Mouse (Mus musculus) forebrain, embryonic 10.5 days (tissue): ENCODE results near the gene Gm10644. TPM values are rescaled to one million over a fixed set of nuclear protein-coding genes. Genes with fewer than 3 reads are reported as not detected.
A peak's percentile ranks its signal among the peaks of the same experiment; 100 is the strongest.

ENCODE experiments used
- DNase-seq: peaks from one replicate; pipeline ENCODE4 v3.0.0-alpha.2; 2017; ENCODE audit warnings: low spot score; ENCODE audit errors: extremely low spot score
- H3K27ac ChIP-seq: fragments of 300-500 bp; sonication (generic); 2 replicates; pipeline ENCODE4 v1.5.1; 2016; ENCODE audit warnings: mild to moderate bottlenecking
- H3K27me3 ChIP-seq: fragments of 300-500 bp; sonication (generic); 2 replicates; pipeline ENCODE4 v1.6.1; 2016; ENCODE audit warnings: mild to moderate bottlenecking; ENCODE audit not compliant: poor library complexity, severe bottlenecking
- H3K36me3 ChIP-seq: fragments of 300-500 bp; sonication (generic); replicated peaks from 2 replicates; pipeline ENCODE4 v1.6.1; 2016; ENCODE audit warnings: mild to moderate bottlenecking, moderate library complexity
- H3K4me1 ChIP-seq: fragments of 300-500 bp; sonication (generic); 2 replicates; pipeline ENCODE4 v1.6.1; 2016
- H3K4me3 ChIP-seq: fragments of 300-500 bp; sonication (generic); 2 replicates; pipeline ENCODE4 v1.5.1; 2016; ENCODE audit warnings: mild to moderate bottlenecking, moderate library complexity
- H3K9me3 ChIP-seq: fragments of 300-500 bp; sonication (generic); 2 replicates; pipeline ENCODE4 v1.6.1; 2016; ENCODE audit warnings: mild to moderate bottlenecking, moderate library complexity
- WGBS: fragments of 180-500 bp; shearing (Covaris S2); methylation state at CpG from one replicate; pipeline ENCODE4 v1.1.7; 2016; 5-methylcytosine and 5-hydroxymethylcytosine counted together
- polyA plus RNA-seq: library from polyadenylated mRNA; unstranded; fragments of >200 nt; fragmentation: Nextera tagmentation; extraction: Ambion mirVana; gene quantifications from 2 replicates; pipeline ENCODE4 v1.2.1, GENCODE M21; 2016

Gm10644 gene
- polyA plus RNA-seq, 1 experiment from 2014 or later, result 0.94 TPM

- DNase-seq, result no peak
- Histone ChIP-seq H3K27me3 (no peaks in the 10 kb centered on the region), H3K4me1 (no peaks in the 10 kb centered on the region), H3K4me3 (no peak overlapping the region), H3K36me3 (0 out of 2 replicates have a peak, but pooled peaks cover under 1% of the 10 kb centered on the region), H3K27ac (no peak overlapping the region), H3K9me3 (no peaks in the 10 kb centered on the region)
- WGBS, result 71% methylated on average over 3 of the region's 3 CpGs
Observed at GRCm38 (mm10) chr8:83945540-83945939, 9.5 kb downstream of the Gm10644 start.

GRCm38 (mm10) chr8:83942446-83942845 is 12.6 kb downstream of the Gm10644 start:
- WGBS, result 88% methylated on average over 1 of the region's 1 CpGs
- no peak overlapping the region for H3K4me3 ChIP-seq
- H3K36me3 ChIP-seq, result peaks cover 31% of the 10 kb centered on the region
- H3K4me1 ChIP-seq, result no peaks in the 10 kb centered on the region
- H3K27me3 ChIP-seq, result no peaks in the 10 kb centered on the region
- DNase-seq, result no peak
- H3K27ac ChIP-seq, result no peak overlapping the region
- no peaks in the 10 kb centered on the region for H3K9me3 ChIP-seq

- no peaks in the 10 kb centered on the region for H3K27me3 ChIP-seq
- 78% methylated on average over 6 of the region's 6 CpGs for WGBS
- H3K36me3 ChIP-seq, result peaks cover 43% of the 10 kb centered on the region
- no peak for DNase-seq
- no peaks in the 10 kb centered on the region for H3K4me1 ChIP-seq
- no peaks in the 10 kb centered on the region for H3K9me3 ChIP-seq
- no peak overlapping the region for H3K27ac ChIP-seq
- no peak overlapping the region for H3K4me3 ChIP-seq
Observed at GRCm38 (mm10) chr8:83941066-83941677, 13.8 kb downstream of the Gm10644 start.

GRCm38 (mm10) chr8:83938330-83938729 is 16.7 kb downstream of the Gm10644 start:
- Histone ChIP-seq H3K27me3 (no peaks in the 10 kb centered on the region), H3K36me3 (peaks cover 72% of the 10 kb centered on the region), H3K27ac (no peak overlapping the region), H3K4me1 (no peaks in the 10 kb centered on the region), H3K9me3 (no peaks in the 10 kb centered on the region), H3K4me3 (no peak overlapping the region)
- WGBS, result 93% methylated on average over 15 of the region's 15 CpGs
- DNase-seq, result no peak

- WGBS, result 84% methylated on average over 7 of the region's 7 CpGs
- Histone ChIP-seq H3K4me3 (no peak overlapping the region), H3K27ac (no peak overlapping the region), H3K36me3 (peaks cover 79% of the 10 kb centered on the region), H3K9me3 (no peaks in the 10 kb centered on the region), H3K4me1 (no peaks in the 10 kb centered on the region), H3K27me3 (no peaks in the 10 kb centered on the region)
- DNase-seq, result no peak
Observed at GRCm38 (mm10) chr8:83937645-83938044, 17.4 kb downstream of the Gm10644 start.

GRCm38 (mm10) chr8:83935435-83935834 is 19.6 kb downstream of the Gm10644 start:
- Histone ChIP-seq H3K9me3 (no peaks in the 10 kb centered on the region), H3K4me1 (no peaks in the 10 kb centered on the region), H3K36me3 (peaks cover 99% of the 10 kb centered on the region), H3K27me3 (no peaks in the 10 kb centered on the region), H3K4me3 (no peak overlapping the region), H3K27ac (no peak overlapping the region)
- WGBS, result 90% methylated on average over 8 of the region's 8 CpGs
- DNase-seq, result no peak

- H3K27me3 ChIP-seq, result no peaks in the 10 kb centered on the region
- 96% methylated on average over 2 of the region's 2 CpGs for WGBS
- H3K36me3 ChIP-seq, result peaks cover 99% of the 10 kb centered on the region
- H3K4me1 ChIP-seq, result no peaks in the 10 kb centered on the region
- H3K4me3 ChIP-seq, result no peak overlapping the region
- DNase-seq, result no peak
- no peaks in the 10 kb centered on the region for H3K9me3 ChIP-seq
- no peak overlapping the region for H3K27ac ChIP-seq
Observed at GRCm38 (mm10) chr8:83934994-83935393, 20.0 kb downstream of the Gm10644 start.

GRCm38 (mm10) chr8:83934222-83934621 is 20.8 kb downstream of the Gm10644 start:
- Histone ChIP-seq H3K36me3 (peaks cover 100% of the 10 kb centered on the region), H3K4me3 (no peak overlapping the region), H3K9me3 (no peaks in the 10 kb centered on the region), H3K27ac (no peak overlapping the region), H3K27me3 (no peaks in the 10 kb centered on the region), H3K4me1 (no peaks in the 10 kb centered on the region)
- DNase-seq, result no peak
- 92% methylated on average over 5 of the region's 5 CpGs for WGBS

- Histone ChIP-seq H3K4me1 (no peaks in the 10 kb centered on the region), H3K9me3 (no peaks in the 10 kb centered on the region), H3K4me3 (no peak overlapping the region), H3K27me3 (no peaks in the 10 kb centered on the region), H3K27ac (no peak overlapping the region), H3K36me3 (peaks cover 98% of the 10 kb centered on the region)
- DNase-seq, result no peak
- WGBS, result 82% methylated on average over 7 of the region's 7 CpGs
Observed at GRCm38 (mm10) chr8:83926266-83926665, 28.7 kb downstream of the Gm10644 start.

- DNase-seq, result no peak
- Histone ChIP-seq H3K27me3 (no peaks in the 10 kb centered on the region), H3K36me3 (peaks cover 98% of the 10 kb centered on the region), H3K4me1 (no peaks in the 10 kb centered on the region), H3K4me3 (no peak overlapping the region), H3K9me3 (no peaks in the 10 kb centered on the region), H3K27ac (no peak overlapping the region)
- 93% methylated on average over 5 of the region's 5 CpGs for WGBS
Observed at GRCm38 (mm10) chr8:83924585-83924984, 30.4 kb downstream of the Gm10644 start.

- WGBS, result 92% methylated on average over 8 of the region's 8 CpGs
- Histone ChIP-seq H3K4me1 (no peaks in the 10 kb centered on the region), H3K27me3 (no peaks in the 10 kb centered on the region), H3K4me3 (no peak overlapping the region), H3K9me3 (no peaks in the 10 kb centered on the region), H3K36me3 (peaks cover 92% of the 10 kb centered on the region), H3K27ac (no peak overlapping the region)
- DNase-seq, result no peak
Observed at GRCm38 (mm10) chr8:83922727-83923126, 32.3 kb downstream of the Gm10644 start.

- peaks cover 93% of the 10 kb centered on the region for H3K36me3 ChIP-seq
- H3K4me3 ChIP-seq, result no peak overlapping the region
- WGBS, result 80% methylated on average over 3 of the region's 3 CpGs
- H3K27ac ChIP-seq, result no peak overlapping the region
- DNase-seq, result peak; percentile 79
- H3K9me3 ChIP-seq, result no peaks in the 10 kb centered on the region
- H3K27me3 ChIP-seq, result no peaks in the 10 kb centered on the region
- H3K4me1 ChIP-seq, result no peaks in the 10 kb centered on the region
Observed at GRCm38 (mm10) chr8:83921558-83921957, 33.4 kb downstream of the Gm10644 start.

- Histone ChIP-seq H3K27ac (no peak overlapping the region), H3K4me3 (no peak overlapping the region), H3K9me3 (no peaks in the 10 kb centered on the region), H3K27me3 (no peaks in the 10 kb centered on the region), H3K36me3 (peaks cover 65% of the 10 kb centered on the region), H3K4me1 (peaks cover 13% of the 10 kb centered on the region)
- DNase-seq, result no peak
- WGBS, result 79% methylated on average over 6 of the region's 6 CpGs
Observed at GRCm38 (mm10) chr8:83917566-83917965, 37.4 kb downstream of the Gm10644 start.

GRCm38 (mm10) chr8:83916015-83916414 is 39.0 kb downstream of the Gm10644 start:
- H3K27ac ChIP-seq, result no peak overlapping the region
- H3K36me3 ChIP-seq, result peaks cover 53% of the 10 kb centered on the region
- no peaks in the 10 kb centered on the region for H3K27me3 ChIP-seq
- 88% methylated on average over 5 of the region's 5 CpGs for WGBS
- H3K9me3 ChIP-seq, result no peaks in the 10 kb centered on the region
- no peak for DNase-seq
- H3K4me3 ChIP-seq, result no peak overlapping the region
- H3K4me1 ChIP-seq, result peaks cover 13% of the 10 kb centered on the region
